Mouse (Mus musculus) spleen, postnatal 36 days (tissue): ENCODE results near the gene Ctcf.
"Not testable (repeated sequence)": the region's sequence is repeated elsewhere in the genome, so short reads cannot be mapped to it uniquely, and the experiment has no call there.

Experiments
- DNase-seq, 2 experiments: peaks; one replicate each; pipeline ENCODE4 v3.0.0; 2022; ENCODE audit warnings: low spot score in 2 of 2, mixed read lengths in 1 of 2

The Ctcf gene

GRCm38 (mm10) chr8:105636018-105636962 lies at the start of gene Ctcf:
Ctcf (plus strand) TSS chr8:105636568.
- DNase-seq: peak; percentile 91 to 93

GRCm38 (mm10) chr8:105592431-105592830 lies 43.9 kb upstream of the Ctcf start:
- no peak for DNase-seq

- no peak for DNase-seq
Measured at GRCm38 (mm10) chr8:105593859-105594258, 42.5 kb upstream of the Ctcf start.

GRCm38 (mm10) chr8:105594451-105595242 lies 41.7 kb upstream of the Ctcf start:
- DNase-seq: no peak

GRCm38 (mm10) chr8:105596362-105597034 lies 39.9 kb upstream of the Ctcf start:
- peak; percentile 63 to 65 for DNase-seq

GRCm38 (mm10) chr8:105598777-105599176 lies 37.6 kb upstream of the Ctcf start:
- no peak for DNase-seq

- no peak for DNase-seq
Measured at GRCm38 (mm10) chr8:105601301-105601700, 35.1 kb upstream of the Ctcf start.

GRCm38 (mm10) chr8:105602540-105602939 lies 33.8 kb upstream of the Ctcf start:
- DNase-seq: not testable (repeated sequence)

- peak; percentile 75 to 77 for DNase-seq
Measured at GRCm38 (mm10) chr8:105604804-105605381, 31.5 kb upstream of the Ctcf start, which contains the start of gene Ripor1. Ripor1 (plus strand) TSS chr8:105605255.

GRCm38 (mm10) chr8:105605491-105606188 lies 30.7 kb upstream of the Ctcf start:
- peak; percentile 46 to 53 for DNase-seq

GRCm38 (mm10) chr8:105606189-105607023 lies 30.0 kb upstream of the Ctcf start:
- peak; percentile 44 to 60 for DNase-seq

GRCm38 (mm10) chr8:105607062-105607461 lies 29.3 kb upstream of the Ctcf start:
- DNase-seq: no peak

GRCm38 (mm10) chr8:105607684-105608083 lies 28.7 kb upstream of the Ctcf start:
- peak; percentile 50 to 65 for DNase-seq

GRCm38 (mm10) chr8:105609355-105609754 lies 27.0 kb upstream of the Ctcf start:
- DNase-seq: peak in 1 of 2 experiments; percentile 38

GRCm38 (mm10) chr8:105609771-105610170 lies 26.6 kb upstream of the Ctcf start:
- DNase-seq: no peak

GRCm38 (mm10) chr8:105611836-105612235 lies 24.5 kb upstream of the Ctcf start:
- no peak for DNase-seq

- DNase-seq: no peak
Measured at GRCm38 (mm10) chr8:105613037-105613436, 23.3 kb upstream of the Ctcf start.

- peak; percentile 59 to 65 for DNase-seq
Measured at GRCm38 (mm10) chr8:105613830-105614511, 22.4 kb upstream of the Ctcf start.

GRCm38 (mm10) chr8:105615942-105616341 lies 20.4 kb upstream of the Ctcf start:
- no peak for DNase-seq
